ENCODE assay signal across 8 mouse cellular contexts in the genomic region with DNA sequence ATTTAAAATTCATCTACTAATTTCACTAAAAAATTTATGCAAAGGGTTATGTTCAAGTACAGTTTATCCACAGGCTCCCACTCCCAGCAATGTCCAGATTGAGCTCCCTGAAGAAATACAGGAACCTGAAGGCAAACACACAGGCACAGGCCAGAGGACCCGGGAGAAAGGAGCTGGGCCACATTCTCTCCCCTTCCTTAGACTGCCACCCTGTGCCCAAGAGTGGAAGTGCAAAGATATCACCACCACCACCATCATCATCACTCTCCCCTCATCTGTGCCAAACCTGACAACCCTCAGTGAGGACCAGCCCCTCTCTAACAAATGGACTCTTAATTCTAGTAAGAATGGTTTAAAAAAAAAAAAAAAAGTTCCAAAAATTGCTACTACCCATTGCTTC. TPM values are rescaled to one million over a fixed set of nuclear protein-coding genes. Genes with fewer than 3 reads are reported as not detected.
DNase-seq lines count a peak whose midpoint lies in the region; ATAC-seq lines count a peak whose summit lies in the region.

No protein-coding gene starts in this region.

- peak; percentile 76 for ATAC-seq in inflammation-experienced regulatory T-cells, adult 6 months

- DNase-seq in adrenal gland, adult (ENCODE audit: inconsistent age in 2 of 2, low spot score in 1 of 2): peak; percentile 48 to 83
- no peak for DNase-seq in adrenal gland, adult 8-10 months
- DNase-seq in 3T3-L1 (ENCODE audit: low read depth, low spot score): peak; percentile 72
- DNase-seq in adrenal gland, postnatal 14 days: peak; percentile 78
- peak; percentile 59 for DNase-seq in embryo, embryonic 11 days
- peak; percentile 34 to 36 for DNase-seq in lung, adult 18-20 months
- DNase-seq in retina, postnatal 1 day: peak; percentile 68

RNA-seq across cellular contexts. Expression of gene Ankrd10, which starts 19.3 kb away (rescaled TPM):
- 10 to 100 TPM; 50.9 to 93.7 (median 66.6) TPM for total RNA-seq in adrenal gland, adult 8-10 months (2022)
- total RNA-seq in adrenal gland, postnatal 14 days (2021): 57.2 and 61.8 TPM in 2 replicates
- polyA plus RNA-seq in inflammation-experienced regulatory T-cells, adult 6 months (2017; shearing (Covaris generic)): 10 to 100 TPM; 45.0 to 72.2 (median 70.9) TPM
